Mouse (Mus musculus) cerebellum, postnatal 36 days (tissue): ENCODE data around the gene Mecom.

ENCODE experiments used
- DNase-seq, 2 experiments: peaks; one replicate each; pipeline ENCODE4 v3.0.0; 2021 to 2022; ENCODE audit warnings: mixed read lengths in 2 of 2

Mecom gene

GRCm38 (mm10) chr3:30513314-30513997 lies 34.4 kb downstream of the Mecom start:
- peak in 1 of 2 experiments; percentile 3 for DNase-seq

DNA sequence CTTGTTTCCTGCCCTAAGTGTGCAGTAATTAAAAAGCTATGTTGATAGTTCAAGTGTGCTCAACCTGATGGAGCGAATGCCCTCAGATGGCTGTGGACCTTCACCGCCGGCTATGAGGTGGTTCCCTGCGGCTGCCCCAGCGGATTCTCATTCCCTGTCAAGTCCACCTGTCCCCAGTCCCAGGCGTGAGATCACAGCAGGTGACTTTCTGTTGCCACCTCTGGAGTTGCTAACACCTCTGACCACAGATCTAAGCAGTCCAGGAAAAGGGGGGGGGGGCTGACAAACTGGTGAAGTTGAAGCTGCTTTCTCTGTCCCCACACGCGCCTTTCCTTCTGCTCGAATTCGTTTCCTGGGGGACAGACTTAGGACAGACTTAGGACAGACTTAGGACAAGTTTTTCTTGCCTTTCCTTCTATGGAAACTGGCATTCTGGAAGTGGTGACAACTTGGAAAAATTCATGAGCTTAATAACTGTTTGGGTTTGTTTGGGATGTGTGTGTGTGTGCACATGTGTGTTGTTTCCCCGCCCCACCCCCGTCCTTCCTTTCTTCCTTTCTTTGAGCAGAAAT lies 35.3 kb downstream of the Mecom start:
- no peak for DNase-seq

DNA sequence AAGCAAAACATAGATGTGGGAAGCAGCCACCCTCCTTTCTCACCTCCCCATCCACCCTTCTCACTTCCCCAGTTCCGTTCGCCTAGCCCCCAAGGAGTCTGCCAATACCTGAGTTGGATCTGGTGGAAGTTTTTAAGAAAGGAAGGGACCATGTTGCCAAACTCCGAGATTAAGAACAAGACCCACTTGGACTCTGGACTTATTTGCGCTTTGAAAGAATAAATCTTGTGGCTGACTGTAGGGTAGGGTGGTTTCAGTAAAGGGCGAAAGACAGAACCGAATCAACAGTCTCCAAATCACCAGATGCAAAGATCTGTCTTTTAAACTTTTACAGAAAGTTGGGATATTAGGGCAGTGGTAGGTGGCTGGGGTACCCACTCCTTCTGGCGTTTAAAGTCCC lies 36.0 kb downstream of the Mecom start:
- DNase-seq: no peak

DNA sequence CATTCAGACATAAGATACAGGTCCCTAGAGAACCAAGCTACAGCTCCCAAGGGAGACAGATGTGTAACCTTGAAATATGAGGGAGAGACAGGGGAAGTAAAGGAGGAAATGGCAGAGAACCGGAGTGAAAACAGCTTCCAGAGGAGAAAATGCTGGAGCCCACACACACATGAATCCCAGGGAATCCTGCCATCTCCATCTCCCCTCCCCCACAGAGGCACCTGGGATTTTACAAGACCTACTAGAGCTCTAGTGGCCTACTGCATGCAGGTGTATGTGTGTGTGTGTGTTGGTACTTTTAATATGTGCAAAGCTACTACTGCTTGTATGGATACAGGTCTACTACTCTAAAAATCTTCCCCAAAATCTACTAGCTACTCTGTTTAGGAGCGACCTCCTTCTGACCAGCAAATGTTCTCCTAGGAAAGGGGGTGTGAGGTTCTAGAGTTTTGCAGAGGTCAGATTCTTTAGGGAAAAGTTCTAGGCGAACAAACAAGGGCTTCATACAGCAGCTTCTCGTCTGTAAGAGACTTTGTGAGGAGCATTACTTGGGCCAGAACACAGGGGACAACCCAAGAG lies 36.7 kb downstream of the Mecom start:
- DNase-seq: no peak

DNA sequence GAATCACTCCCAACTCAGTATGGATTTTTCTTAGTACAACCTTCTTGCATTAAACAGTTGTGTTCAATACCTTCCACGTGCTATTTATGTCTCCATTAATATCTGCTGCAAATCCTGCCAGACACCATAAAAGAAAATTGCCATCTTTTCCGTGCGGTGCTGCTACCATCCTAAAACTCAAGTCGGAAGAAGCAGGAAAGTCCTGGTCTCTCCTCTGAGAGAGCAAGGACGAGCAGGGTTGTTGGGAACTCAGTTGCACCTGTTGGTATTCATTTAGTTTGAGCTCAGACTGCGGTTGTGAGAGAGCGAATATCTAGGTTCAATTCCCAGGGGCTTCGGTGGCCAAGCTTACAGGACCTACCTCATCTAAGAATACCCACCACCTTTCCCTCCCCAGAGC lies 37.2 kb downstream of the Mecom start:
- DNase-seq: no peak

GRCm38 (mm10) chr3:30510105-30510504 lies 37.7 kb downstream of the Mecom start:
- peak in 1 of 2 experiments; percentile 12 for DNase-seq

DNA sequence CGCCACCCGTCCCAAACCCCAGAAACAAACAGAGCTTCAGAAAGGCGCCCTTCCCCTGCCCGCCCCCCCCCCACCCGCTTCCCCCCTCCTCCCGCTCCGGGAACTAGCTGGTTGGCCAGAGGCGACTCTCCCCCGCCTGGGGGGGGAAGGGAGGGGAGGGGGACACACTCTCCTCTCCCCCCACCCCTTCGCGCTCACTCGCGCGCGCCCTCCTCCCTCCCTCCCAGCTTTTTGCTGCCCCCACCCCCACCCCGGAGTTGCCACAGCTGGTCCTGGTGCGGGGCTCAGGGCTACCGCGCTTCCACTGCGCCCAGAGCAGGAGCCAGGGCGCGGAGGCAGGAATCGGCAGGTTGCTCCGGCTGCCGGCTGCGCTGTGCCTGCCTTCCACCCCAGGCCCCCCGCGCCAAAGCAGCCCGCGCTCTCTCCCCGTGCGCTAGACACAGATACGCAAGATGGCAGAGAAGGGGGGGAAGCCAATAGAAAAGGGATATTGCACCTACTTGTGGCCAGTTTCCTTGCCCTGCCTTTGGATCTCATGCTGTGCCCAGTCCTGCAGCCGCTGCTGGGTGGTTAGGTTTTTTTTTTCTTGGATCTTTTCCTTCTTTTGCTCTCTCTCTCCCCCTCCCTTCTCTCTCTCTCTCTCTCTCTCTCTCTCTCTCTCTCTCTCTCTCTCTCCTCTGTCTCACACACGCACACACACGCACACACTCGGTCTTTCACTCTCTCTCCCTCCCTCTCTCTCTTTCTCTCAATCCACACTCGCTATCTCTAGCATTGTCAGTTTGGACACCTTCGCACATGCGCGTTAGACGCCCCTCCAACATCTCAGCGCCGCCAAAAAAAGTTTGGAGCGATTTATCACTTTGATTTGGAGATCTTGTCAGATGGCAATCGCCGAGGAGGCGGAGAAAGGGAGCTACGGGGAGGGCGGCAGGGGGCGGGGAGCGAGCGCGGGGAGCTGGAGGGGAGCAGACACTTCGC lies 38.6 kb downstream of the Mecom start:
- no peak for DNase-seq

DNA sequence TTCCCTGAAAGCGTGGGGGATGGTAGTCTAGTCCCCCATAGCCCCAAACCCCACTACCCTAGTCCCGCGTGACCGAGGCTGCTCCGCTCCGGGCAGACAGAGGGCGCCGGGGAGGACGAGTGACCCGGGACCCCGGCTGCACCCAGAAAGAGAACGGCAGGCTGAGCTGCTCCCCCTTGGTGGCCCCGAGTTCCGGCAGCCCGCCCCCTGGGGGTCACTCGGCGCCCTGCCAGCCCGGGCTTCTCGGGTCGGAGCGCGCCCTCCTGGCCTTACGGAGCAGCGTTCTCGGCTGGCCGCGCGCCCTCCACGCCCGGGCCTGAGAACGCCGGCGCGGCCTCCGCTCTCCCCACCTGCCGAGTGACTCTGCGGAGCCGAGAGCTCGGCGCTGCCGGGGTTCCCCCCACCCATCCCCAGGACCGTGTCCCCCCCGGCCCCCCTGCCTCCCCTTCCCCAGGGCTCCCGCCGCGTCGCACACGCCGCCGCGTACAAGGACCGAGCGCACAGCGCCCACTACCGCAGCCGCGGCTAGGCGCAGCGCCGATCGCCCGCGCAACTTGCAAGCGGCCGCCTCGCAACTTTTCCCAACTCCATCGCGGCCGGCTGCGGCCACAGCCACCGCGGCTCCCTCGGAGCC lies 39.4 kb downstream of the Mecom start:
- DNase-seq: peak in 1 of 2 experiments; percentile 29

GRCm38 (mm10) chr3:30507576-30508295 lies 40.1 kb downstream of the Mecom start:
- peak in 1 of 2 experiments; percentile 23 for DNase-seq

GRCm38 (mm10) chr3:30507028-30507575 lies 40.7 kb downstream of the Mecom start:
- peak in 1 of 2 experiments; percentile 39 for DNase-seq

DNA sequence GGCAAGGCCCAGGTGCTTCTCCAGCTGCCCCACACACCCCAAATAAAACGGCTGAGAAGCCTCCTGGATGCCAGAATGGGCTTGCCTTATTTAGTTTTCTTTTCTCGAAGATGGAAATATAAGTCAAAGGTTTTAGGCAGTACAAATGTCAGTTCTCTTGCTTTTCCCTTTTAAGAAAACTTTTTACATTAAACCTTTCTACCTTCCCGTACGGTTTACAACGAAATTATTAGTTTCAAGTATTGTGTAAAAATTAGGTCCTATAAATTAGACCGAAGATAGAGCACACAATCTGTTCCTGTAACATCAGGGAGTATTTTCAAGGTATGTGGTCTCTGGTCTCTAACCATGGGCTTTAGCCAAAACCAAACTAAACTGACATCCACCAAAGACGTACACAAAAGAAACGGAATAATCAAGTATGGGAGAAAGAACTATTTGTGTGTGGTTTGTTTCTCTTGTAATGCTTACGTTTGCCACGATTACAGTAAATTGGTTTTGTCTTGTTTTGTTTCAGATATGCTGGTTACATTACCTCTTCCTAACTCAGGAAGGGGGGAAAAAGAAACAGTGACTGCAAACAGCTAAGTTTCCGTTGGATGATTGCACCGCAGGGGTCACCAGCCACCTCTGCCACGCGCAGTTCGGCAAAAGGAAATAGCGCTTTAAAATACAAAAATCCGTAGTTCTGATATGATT lies 41.3 kb downstream of the Mecom start:
- peak in 1 of 2 experiments; percentile 38 for DNase-seq

DNA sequence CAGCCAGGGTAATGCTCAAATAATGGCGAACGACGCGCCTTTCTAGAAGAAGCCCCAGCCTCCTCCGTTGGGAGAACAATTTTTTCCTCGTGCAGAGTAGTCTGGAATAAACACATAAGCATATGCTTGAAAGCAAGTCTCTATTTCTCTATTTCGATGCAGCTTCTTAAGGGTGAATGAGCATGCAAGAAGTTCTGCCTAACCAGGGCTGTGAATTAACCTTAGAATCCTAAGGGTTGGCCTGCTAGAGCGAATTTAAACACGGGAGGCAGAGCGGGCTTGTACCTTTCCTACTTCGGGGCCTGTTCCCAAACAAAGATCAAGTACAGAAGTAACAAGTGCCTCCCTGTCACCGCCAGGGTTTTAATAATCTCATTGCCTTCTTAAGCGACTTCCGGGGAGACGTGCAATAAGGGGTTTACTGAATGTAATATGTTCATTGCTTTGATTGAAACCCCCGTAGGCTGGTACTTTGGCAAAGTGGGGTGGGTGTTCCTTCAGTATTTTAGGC lies 42.0 kb downstream of the Mecom start:
- DNase-seq: peak in 1 of 2 experiments; percentile 5

DNA sequence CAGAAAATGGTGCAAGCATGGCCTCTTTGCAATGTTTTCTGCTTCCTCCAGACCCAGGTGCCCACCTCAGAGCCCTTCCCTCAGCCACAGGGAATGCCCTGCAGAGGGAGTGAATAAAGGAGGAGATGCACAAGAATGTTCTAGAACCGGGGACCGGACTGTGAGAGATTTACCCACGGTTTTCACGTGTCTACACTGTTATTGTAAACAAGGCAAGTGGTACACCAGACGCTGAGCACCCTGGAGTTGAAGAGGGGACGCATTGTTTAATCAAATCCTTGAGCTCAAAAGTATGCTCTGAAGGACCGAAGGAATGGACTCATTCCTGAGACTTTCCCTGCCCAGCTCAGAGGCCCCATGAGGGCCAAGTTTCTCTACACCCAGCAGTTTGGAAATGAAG lies 43.2 kb downstream of the Mecom start:
- no peak for DNase-seq

GRCm38 (mm10) chr3:30503821-30504220 lies 44.0 kb downstream of the Mecom start:
- no peak for DNase-seq

- no peak for DNase-seq
Observed at GRCm38 (mm10) chr3:30498202-30498828, 49.5 kb downstream of the Mecom start.

GRCm38 (mm10) chr3:30494371-30494770 lies 53.4 kb downstream of the Mecom start:
- DNase-seq: no peak

DNA sequence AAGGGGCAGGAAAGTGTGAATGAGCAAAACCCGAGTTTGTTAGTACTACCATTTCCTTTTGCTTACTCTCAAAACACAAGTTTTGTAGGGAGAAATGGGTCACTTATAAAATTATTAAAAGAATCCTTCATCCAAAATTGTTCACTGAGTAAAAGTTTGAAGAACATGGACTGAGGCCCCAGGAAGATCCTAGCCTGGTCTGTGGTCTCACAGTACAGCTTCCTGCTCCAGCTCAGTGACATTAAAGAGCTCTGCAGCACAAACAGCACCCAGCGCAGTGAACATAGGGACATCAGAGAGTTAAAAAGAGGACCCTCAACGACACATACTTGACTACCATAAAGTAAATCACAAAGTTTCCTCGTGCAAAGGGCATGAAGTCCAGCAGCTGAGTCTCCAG lies 59.0 kb downstream of the Mecom start:
- no peak for DNase-seq

- no peak for DNase-seq
Observed at GRCm38 (mm10) chr3:30486422-30486821, 61.4 kb downstream of the Mecom start.

DNA sequence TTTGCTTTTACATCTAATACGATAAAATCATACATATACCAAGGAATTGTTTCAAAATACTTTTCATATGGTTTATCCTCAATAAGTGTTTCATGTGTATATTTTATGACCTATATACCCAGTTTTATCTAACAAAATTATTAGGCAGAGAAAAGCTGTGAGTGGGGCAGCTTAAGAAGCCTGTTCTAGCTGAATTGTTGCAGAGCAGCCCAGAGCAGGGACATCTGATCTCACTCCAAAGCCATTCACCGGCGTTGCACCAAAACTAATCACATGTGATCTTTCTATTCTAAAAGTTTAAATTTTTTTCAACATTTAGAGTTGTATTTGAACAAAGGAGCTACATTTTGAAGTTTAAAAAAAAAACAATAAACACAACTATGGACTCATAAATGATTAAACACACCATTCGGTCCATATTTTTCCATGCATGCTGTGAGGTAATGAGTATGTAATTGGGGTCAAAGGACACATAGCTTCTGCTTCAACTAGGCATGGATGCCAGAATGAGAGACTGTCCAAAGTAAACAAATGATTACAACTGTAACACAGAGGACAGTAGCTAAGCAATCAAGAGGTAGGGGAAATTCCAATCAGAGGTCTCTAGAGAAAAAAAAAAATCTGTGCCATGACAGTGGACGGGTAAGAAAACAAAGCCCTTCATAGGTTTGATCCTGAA lies 64.7 kb downstream of the Mecom start:
- no peak for DNase-seq

DNA sequence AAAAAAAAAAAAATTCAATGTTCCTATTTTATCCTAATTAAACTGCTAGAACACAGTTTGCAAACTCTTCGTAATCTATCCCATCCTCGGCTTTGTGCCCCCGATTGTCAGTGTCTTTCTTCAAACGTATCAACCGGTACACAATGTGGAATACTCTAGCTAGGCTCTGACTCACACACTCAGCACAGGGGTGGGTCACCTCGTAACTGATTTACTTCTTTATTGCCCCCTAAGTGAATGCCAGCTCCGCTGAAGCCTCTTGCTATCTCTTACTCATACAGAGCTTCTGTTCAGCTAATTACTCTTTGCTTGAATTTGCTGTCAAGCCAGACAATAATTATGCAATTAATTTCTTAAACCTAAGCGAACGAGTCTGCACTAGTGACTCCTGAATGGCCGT lies 66.1 kb downstream of the Mecom start:
- DNase-seq: no peak
